Mouse (Mus musculus): ENCODE data around the gene Gm5767.
"Not testable (repeated sequence)": the region's sequence is repeated elsewhere in the genome, so short reads cannot be mapped to it uniquely, and the experiment has no call there.

Gene Gm5767

GRCm38 (mm10) chr16:8714851-8715250 lies 34.3 kb downstream of the Gm5767 start:
- DNase-seq (ENCODE audit: low spot score), result no peak

DNA sequence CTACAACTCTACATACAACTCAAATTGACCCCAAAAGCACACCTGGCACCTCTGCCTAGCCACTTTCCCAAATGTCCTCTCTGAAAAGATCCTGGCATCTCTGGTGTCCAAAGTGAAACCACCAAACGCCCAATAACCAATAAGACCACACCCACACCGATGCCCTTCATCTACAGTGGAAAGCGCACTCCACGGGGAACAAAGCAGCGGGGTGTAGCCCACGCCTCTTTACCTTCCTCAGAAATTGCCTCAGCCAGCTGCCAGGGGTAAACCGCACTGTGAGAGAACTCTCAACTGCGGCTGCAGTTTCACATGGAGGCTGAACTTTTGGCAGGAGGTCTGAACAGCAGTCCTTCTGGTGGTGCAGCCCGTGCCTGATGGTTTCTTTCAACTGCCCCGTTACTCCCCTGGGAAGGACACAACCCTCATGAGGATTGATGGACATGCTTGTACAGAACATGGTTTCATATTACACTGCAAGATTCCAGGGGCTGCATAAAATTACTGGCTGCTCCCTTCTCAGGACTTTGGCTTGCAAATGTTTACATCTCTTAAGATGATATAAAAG lies 35.0 kb downstream of the Gm5767 start:
- DNase-seq (ENCODE audit: low spot score), result no peak

- DNase-seq (ENCODE audit: low spot score), result no peak
Observed at GRCm38 (mm10) chr16:8716300-8716699, 35.7 kb downstream of the Gm5767 start.

DNA sequence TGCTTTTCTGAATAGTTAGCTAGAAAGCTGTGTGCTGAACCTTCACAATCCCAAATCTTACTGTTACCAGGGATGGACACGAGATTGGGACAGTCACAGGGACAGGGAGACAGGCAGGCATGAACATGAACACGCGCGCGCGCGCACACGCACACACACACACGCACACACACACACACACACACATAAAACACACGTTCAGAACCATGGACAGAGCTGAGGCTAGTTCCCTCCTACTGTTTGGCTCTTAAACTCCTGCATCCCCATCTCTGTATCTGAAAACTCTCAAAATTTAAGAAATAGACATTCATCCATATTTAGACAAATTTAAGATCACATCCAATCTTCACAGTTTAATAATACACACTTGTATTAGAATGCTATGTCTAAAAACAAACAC lies 37.2 kb downstream of the Gm5767 start:
- DNase-seq (ENCODE audit: low spot score), result no peak

DNA sequence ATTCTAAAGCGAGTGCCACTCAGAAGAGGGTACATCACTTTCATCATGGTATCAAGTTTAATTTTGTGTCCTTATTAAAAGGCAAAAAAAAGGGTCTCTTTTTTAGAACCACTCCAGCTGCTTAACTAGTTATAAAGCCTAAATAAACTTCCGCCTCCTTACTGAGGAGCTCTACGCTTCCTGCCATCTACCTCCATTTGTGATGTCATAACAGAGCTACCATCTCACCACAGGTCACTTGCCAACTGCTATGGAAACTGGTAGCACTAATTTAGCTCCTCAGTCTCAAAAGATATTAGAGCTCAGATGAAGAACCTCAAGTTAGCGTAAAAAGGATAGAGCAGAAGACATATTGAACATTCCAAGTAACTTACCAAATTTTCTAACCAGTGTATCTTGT lies 39.9 kb downstream of the Gm5767 start:
- no peak for DNase-seq (ENCODE audit: low spot score)

DNA sequence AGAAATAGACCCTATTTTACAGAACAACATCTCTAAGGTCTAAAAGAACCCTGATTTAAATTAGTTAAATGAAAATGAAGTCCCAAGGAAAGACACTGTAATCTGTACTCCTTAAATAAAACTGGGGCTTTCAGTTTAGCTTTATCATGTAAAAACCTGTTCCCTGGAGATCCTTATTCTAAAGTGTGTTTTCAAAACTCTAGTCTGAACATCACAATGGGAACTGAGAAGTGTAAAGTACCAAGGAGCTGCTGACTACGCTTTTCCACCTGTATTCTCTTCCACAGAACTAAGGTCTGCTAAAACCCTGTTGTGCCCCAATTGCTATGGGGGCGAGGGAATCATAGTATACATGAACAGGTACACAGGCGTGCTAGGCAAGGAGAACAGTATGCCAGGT lies 43.5 kb downstream of the Gm5767 start:
- no peak for DNase-seq (ENCODE audit: low spot score)

DNA sequence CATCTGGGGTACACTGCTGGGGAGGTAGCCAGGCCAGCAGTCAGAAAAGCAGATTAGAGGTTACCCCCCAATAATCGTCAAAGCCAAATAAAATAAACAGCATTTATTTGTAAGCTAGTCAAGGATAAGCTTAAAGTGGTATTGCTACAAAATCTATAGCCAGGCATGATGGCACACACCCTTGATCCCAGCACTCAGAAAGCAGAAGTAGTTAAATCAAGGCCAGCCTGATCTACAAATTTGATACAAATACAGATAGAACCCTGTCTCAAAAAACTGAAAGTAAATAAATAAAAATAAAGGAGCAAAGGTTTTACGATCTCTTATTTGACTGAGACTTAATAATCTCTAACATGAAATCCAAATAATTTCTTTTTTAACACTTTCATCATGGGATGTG lies 45.2 kb downstream of the Gm5767 start:
- no peak for DNase-seq (ENCODE audit: low spot score)

GRCm38 (mm10) chr16:8728111-8728748 lies 47.7 kb downstream of the Gm5767 start:
- DNase-seq (ENCODE audit: low spot score), result no peak

DNA sequence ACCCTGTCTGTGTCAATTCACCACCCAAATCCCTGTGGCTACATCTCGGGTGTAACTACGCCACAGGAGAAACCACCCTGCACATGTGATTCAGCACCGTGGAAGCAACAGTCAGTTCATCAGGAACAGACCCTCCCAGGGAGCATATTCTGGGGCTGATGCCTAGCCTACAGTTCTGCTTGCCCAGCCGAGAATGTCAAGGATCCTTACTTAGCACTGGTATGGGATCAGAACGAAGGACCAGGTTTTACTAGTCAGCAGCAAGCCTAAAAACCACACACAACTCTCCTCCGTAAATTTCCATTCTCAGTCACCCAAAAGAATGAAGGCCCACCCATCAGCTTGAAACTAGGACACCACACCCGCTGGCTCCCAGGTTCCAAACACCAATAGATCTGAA lies 51.1 kb downstream of the Gm5767 start:
- no peak for DNase-seq (ENCODE audit: low spot score)

DNA sequence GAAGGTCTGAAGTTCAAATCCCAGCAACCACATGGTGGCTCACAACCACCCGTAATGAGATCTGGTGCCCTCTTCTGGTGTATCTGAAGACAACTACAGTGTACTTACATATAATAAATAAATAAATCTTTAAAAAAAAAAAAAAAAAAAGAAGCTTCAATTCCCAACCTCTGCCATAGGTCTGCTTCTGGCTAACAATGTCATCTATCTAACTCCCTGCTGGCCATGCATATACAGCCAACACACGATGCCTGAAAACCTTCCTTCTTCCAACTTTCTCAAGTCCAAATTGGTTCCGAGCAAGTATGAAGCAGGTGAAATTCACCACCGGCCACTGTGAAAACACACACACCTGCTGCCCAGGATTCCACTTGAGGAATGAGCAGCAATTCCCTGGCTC lies 51.9 kb downstream of the Gm5767 start:
- DNase-seq (ENCODE audit: low spot score), result not testable (repeated sequence)

Data from spleen, adult 12 weeks (tissue).